Mouse (Mus musculus) left cerebral cortex, adult 11 months (tissue): ENCODE results near the gene Ebi3.

Experiments used
- DNase-seq: peaks from one replicate; pipeline ENCODE4 v3.0.0; 2022; ENCODE audit warnings: low spot score

The Ebi3 gene

GRCm38 (mm10) chr17:56005415-56006061 lies 53.1 kb downstream of the Ebi3 start, which contains the start of the genes Stap2 and Mpnd:
Gene Stap2 (minus strand): TSS chr17:56005584.
Gene Mpnd (plus strand): TSS chr17:56005711.
- no peak for DNase-seq
